Mouse (Mus musculus): ENCODE results near the gene Rfc1. TPM values are rescaled to one million over a fixed set of nuclear protein-coding genes. Genes with fewer than 3 reads are reported as not detected.

The Rfc1 gene
- polyA plus RNA-seq (2012; rRNA removed): 15.1 and 16.0 TPM in 2 replicates

GRCm38 (mm10) chr5:65335298-65336074 lies at the start of gene Rfc1:
Gene Rfc1 (minus strand): TSS chr5:65335670.
- no peak for DNase-seq (ENCODE audit: low read depth)

GRCm38 (mm10) chr5:65374746-65375145 lies 39.3 kb upstream of the Rfc1 start:
- DNase-seq (ENCODE audit: low read depth): no peak

- DNase-seq (ENCODE audit: low read depth): no peak
Observed at GRCm38 (mm10) chr5:65371551-65371950, 36.1 kb upstream of the Rfc1 start.

GRCm38 (mm10) chr5:65367837-65368236 lies 32.4 kb upstream of the Rfc1 start:
- DNase-seq (ENCODE audit: low read depth): no peak

GRCm38 (mm10) chr5:65357771-65358170 lies 22.3 kb upstream of the Rfc1 start:
- DNase-seq (ENCODE audit: low read depth): no peak

- DNase-seq (ENCODE audit: low read depth): peak; percentile 52
Observed at GRCm38 (mm10) chr5:65356851-65357250, 21.4 kb upstream of the Rfc1 start.

- no peak for DNase-seq (ENCODE audit: low read depth)
Observed at GRCm38 (mm10) chr5:65354985-65355384, 19.5 kb upstream of the Rfc1 start.

GRCm38 (mm10) chr5:65354097-65354496 lies 18.6 kb upstream of the Rfc1 start:
- no peak for DNase-seq (ENCODE audit: low read depth)

- no peak for DNase-seq (ENCODE audit: low read depth)
Observed at GRCm38 (mm10) chr5:65350508-65350907, 15.0 kb upstream of the Rfc1 start.

- DNase-seq (ENCODE audit: low read depth): no peak
Observed at GRCm38 (mm10) chr5:65348168-65348567, 12.7 kb upstream of the Rfc1 start, which contains the start of gene Klb. Gene Klb (plus strand): TSS chr5:65348314.

- DNase-seq (ENCODE audit: low read depth): no peak
Observed at GRCm38 (mm10) chr5:65340167-65340566, 4.7 kb upstream of the Rfc1 start.

- no peak for DNase-seq (ENCODE audit: low read depth)
Observed at GRCm38 (mm10) chr5:65338394-65338793, 2.9 kb upstream of the Rfc1 start.

- no peak for DNase-seq (ENCODE audit: low read depth)
Observed at GRCm38 (mm10) chr5:65336075-65336355, 545 bp upstream of the Rfc1 start.

- no peak for DNase-seq (ENCODE audit: low read depth)
Observed at GRCm38 (mm10) chr5:65334788-65335187, 682 bp downstream of the Rfc1 start.

GRCm38 (mm10) chr5:65329971-65330370 lies 5.5 kb downstream of the Rfc1 start:
- DNase-seq (ENCODE audit: low read depth): no peak

- no peak for DNase-seq (ENCODE audit: low read depth)
Observed at GRCm38 (mm10) chr5:65326212-65326611, 9.3 kb downstream of the Rfc1 start.

- DNase-seq (ENCODE audit: low read depth): no peak
Observed at GRCm38 (mm10) chr5:65324758-65325355, 10.6 kb downstream of the Rfc1 start.

GRCm38 (mm10) chr5:65324271-65324670 lies 11.2 kb downstream of the Rfc1 start:
- no peak for DNase-seq (ENCODE audit: low read depth)

- no peak for DNase-seq (ENCODE audit: low read depth)
Observed at GRCm38 (mm10) chr5:65322165-65322564, 13.3 kb downstream of the Rfc1 start.

GRCm38 (mm10) chr5:65319176-65319575 lies 16.3 kb downstream of the Rfc1 start:
- DNase-seq (ENCODE audit: low read depth): no peak

- DNase-seq (ENCODE audit: low read depth): no peak
Observed at GRCm38 (mm10) chr5:65308866-65309265, 26.6 kb downstream of the Rfc1 start.

- DNase-seq (ENCODE audit: low read depth): no peak
Observed at GRCm38 (mm10) chr5:65308208-65308607, 27.3 kb downstream of the Rfc1 start.

- no peak for DNase-seq (ENCODE audit: low read depth)
Observed at GRCm38 (mm10) chr5:65305516-65305915, 30.0 kb downstream of the Rfc1 start.

GRCm38 (mm10) chr5:65300121-65300520 lies 35.3 kb downstream of the Rfc1 start:
- DNase-seq (ENCODE audit: low read depth): no peak
